Mouse (Mus musculus) gastrocnemius, postnatal 4 days (tissue): ENCODE results near the gene Foxo1. TPM values are rescaled to one million over a fixed set of nuclear protein-coding genes. Genes with fewer than 3 reads are reported as not detected.

Experiments used
- DNase-seq, 2 experiments: peaks; one replicate each; pipeline ENCODE4 v3.0.0; 2021 to 2022; ENCODE audit warnings: low spot score in 2 of 2, mixed read lengths in 2 of 2
- total RNA-seq, 2 experiments: library from RNA; stranded (reverse); gene quantifications; 2 replicates each; pipeline ENCODE4 v1.2.3; 2021

Gene Foxo1
- total RNA-seq, 2 experiments from 2014 or later, result 11.9 to 13.2 TPM

GRCm38 (mm10) chr3:52267293-52267651 is 864 bp upstream of the Foxo1 start:
- DNase-seq, result no peak

GRCm38 (mm10) chr3:52268487-52268736 is 276 bp downstream of the Foxo1 start:
- DNase-seq, result no peak

- DNase-seq, result peak; percentile 39 to 62
Observed at GRCm38 (mm10) chr3:52268737-52269513, 789 bp downstream of the Foxo1 start.

GRCm38 (mm10) chr3:52269514-52270351 is 1.6 kb downstream of the Foxo1 start:
- DNase-seq, result peak; percentile 37 to 75

GRCm38 (mm10) chr3:52270511-52270910 is 2.4 kb downstream of the Foxo1 start:
- DNase-seq, result no peak

DNA sequence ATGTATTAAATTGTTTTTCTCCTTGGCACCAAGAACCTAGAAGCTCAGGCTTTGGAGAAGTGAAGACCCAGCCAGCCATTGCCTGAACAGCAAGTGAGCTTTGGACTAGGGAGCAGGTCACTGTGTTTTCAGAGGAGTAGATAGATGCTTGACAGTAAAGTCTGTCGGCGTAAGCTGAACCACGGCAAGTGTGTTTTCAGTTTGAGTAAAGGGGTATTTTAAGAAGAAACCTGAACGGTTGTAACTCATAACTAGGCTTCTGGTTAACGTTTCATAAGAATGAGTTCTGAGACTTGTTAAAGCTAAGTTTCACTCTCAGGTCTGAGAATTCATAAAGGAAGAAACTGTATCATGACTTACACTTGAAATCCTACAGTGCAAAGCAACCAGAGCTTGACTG is 3.2 kb downstream of the Foxo1 start:
- DNase-seq, result no peak

- DNase-seq, result no peak
Observed at GRCm38 (mm10) chr3:52272376-52272865, 4.3 kb downstream of the Foxo1 start.

- no peak for DNase-seq
Observed at GRCm38 (mm10) chr3:52274475-52274874, 6.3 kb downstream of the Foxo1 start.

DNA sequence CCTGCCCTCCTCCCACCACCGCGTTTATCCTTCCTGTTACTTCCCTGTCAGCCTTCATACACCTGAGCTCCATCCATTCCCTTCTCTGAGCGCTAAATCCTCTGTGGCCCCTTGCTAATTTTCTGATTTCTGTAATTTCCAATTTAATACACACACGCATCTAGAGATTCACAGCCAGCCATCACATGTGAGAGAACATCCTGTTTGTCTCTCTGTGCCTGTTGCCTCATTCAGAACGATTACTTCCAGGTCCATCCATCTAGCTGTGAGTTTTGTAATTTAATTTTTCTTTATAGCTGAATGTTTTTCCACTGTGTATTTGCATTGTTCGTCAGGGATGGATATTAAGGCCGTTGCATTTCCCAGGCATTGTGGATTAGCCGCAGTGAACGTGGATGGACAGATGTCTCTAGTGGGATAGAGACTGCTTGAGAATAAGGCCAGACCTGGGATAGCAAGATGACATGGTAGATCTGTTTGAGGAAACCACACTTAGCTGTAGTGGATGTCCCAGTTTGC is 7.0 kb downstream of the Foxo1 start:
- DNase-seq, result no peak

DNA sequence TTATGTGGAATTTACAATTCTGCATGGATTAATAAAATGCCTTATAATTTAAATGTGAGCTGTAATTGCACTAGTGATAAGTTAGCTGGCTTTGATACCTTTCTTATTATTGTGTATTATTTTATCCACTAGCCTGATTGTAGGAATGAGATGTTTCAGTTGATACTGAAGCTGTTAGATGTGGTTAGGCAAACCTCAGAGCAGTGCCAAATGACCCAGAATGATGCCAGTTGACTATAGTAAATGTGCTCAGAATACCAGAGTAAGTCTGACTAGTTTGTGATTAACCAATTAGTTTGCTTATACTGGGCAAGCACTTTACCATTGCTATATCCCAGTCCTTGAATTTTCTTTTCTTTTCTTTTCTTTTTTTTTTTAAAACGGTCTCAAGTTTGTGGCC is 12.5 kb downstream of the Foxo1 start:
- DNase-seq, result no peak

DNA sequence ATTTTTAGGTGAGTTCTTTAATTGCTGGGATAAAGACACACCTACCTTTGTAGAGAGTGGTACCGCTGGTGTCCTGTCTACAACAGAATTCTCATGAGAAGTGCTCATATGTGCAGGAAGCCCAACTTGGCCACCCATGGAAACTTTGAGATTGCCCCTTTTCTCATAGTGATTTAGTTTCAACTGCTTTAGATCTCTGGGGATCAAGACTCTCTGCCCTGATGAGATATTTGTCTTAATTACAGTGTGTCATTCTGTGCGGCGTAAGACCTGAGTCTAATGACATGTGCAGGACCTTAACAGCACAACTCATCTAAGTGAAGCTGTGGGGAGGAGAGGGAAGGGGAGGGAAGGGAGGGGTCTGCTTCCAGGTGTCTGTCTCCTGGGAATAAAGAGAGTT is 13.7 kb downstream of the Foxo1 start:
- no peak for DNase-seq

DNA sequence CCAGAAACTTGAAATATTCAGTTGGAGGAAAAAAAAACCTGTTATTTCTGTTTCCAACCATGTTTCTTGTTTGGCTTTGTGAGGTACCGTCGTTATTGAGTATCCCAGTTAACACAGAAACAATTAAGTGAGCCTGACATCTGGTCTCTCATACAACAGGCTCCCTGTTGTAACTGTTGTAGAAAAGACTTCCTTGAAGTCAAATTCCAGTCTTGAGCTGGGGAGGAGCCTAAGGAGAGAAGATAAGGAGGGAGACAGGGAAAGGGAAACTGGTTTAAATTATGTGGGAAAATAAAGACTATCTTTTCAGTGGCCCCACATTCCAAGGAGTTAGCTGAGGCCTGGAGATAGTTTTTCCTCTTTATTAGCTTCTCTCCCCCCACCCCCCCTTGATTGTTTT is 14.2 kb downstream of the Foxo1 start:
- no peak for DNase-seq

- DNase-seq, result peak in 1 of 2 experiments; percentile 15
Observed at GRCm38 (mm10) chr3:52283521-52283920, 15.4 kb downstream of the Foxo1 start.

DNA sequence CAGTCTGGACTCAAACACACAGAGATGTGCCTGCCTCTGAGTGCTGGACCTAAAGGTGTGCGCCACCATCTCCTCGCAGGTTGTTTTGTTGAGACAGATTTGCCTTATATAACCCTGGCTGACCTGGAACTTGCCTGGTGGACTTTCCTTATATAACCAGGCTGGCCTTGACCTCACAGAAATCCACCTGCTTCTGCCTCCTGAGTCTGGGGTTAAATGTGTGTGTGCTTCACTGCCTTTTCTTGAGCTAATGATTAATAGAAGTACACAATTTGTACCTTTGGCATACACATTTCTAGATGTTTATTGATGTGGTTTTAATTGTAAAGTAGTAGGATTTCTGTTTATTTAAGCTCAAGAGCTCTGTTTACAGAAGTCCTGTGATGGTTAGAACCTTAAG is 22.7 kb downstream of the Foxo1 start:
- no peak for DNase-seq

- DNase-seq, result no peak
Observed at GRCm38 (mm10) chr3:52292498-52292897, 24.4 kb downstream of the Foxo1 start.

- no peak for DNase-seq
Observed at GRCm38 (mm10) chr3:52293946-52294345, 25.8 kb downstream of the Foxo1 start.

DNA sequence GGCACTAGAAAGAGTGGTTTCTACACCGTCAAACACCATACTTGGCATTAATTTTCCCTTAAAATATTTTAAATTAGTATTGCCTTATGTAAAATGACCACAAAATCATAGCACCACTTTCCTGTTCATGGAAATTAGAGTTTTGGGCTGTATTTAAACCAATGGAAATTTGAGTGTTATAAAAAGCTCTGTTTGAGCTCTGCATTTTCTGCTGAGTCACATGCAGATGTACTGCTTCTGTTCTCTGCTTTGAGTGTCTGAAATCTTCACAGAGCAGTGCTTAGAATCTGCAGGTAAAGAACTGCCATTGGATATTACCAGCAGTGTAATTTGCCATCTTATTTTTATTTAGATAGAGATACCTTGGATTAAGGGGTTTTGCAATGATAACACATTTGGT is 27.6 kb downstream of the Foxo1 start:
- DNase-seq, result no peak

GRCm38 (mm10) chr3:52296224-52296760 is 28.2 kb downstream of the Foxo1 start:
- DNase-seq, result no peak

DNA sequence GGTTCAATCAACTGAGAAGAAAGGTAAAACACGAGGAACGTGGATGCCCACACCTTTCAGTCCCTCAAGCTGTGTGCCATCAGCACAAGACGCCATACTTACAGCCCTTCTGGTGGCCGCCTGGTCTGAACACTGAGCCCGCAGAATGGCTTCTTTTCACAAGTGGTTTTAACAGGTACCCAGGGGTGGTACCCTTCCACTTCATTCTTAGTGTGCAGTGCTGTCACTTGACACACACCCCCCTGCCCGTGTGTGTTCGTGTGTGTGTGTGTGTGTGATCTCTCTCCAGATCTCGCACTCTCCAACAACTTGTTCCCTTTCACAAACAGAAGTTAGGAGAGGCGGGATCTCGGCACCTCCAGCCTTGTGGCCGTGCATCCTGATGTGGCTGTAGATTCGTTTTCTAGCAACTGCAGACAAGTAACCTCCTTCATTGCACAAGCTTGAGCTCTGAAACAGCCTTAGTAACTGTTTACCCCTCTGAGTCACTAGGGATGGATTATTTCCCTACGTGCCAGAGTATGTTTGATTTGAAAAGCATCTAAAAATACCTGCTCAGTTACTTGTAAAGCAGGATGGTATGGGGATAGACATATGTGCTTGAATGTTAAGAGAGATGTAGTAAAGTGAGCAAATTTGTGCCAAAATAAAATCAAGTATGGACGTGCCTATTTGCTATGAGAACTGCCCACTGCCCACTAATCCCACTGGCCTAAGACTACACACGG is 29.3 kb downstream of the Foxo1 start:
- no peak for DNase-seq

DNA sequence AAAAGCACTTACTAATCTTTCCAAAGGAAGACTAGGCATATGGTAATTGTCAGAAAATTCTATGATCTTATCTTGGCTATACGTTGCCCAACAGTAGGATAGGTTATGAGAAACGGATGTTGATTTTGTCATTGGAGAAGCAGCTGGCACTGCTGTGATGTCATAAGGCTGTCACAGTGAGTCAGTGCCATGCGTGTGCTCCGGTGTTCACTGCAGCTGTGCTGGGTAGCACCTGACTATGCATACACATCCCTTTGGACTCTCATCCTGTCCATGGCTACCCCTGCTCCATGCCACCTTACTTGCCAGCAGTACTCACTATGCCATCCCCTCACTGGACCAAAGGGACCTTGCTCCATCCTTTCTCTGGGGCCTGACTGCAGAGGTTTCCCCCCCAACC is 30.5 kb downstream of the Foxo1 start:
- no peak for DNase-seq

DNA sequence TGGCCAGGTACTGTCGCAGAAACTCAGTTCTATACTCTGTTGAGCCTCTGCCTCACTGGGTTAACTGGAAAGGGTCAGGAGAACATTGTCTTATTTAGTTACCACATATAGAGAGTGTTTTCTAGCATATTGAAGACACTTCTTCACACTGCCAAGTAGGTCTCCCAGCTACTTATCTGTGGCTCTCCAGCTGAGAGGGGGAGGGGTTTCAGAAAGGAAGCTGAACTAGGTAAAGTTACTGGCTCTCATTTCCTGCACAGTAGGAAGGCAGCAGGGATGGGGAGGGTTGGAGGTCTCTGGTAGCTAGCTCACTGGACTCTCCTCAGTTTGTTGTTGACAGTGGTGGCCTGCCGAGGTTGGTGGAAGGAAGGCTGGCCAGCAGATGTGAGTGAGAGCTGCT is 31.2 kb downstream of the Foxo1 start:
- DNase-seq, result no peak
